Mouse (Mus musculus) cortical plate, adult 2 months (tissue): ENCODE data around the gene Xrcc3.

Source experiments
- CTCF ChIP-seq: fragments of 200-500 bp; IDR thresholded peaks from 2 replicates; pipeline ENCODE4 v1.5.1; 2011; ENCODE audit warnings: mild to moderate bottlenecking, control low read depth, low read length; ENCODE audit not compliant: insufficient read depth; ENCODE audit errors: extremely low read depth
- POLR2A ChIP-seq: fragments of 200-500 bp; IDR thresholded peaks from 2 replicates; pipeline ENCODE4 v1.6.1; 2011; ENCODE audit warnings: mild to moderate bottlenecking, low read length, control low read depth; ENCODE audit not compliant: insufficient read depth; ENCODE audit errors: extremely low read depth

GRCm38 (mm10) chr12:111774845-111775244 is 38.8 kb downstream of the Xrcc3 start:
- TF ChIP-seq POLR2A, result no peak
- TF ChIP-seq CTCF, result no peak
